Mouse (Mus musculus): ENCODE data around the gene Cpm.
"Not testable (repeated sequence)": the region's sequence is repeated elsewhere in the genome, so short reads cannot be mapped to it uniquely, and the experiment has no call there.

GRCm38 (mm10) chr10:117715654-117716053, 86.4 kb downstream of the Cpm start:
- not testable (repeated sequence) for TF ChIP-seq CTCF, POLR2A (IDR thresholded peaks at IDR 0.05; ENCODE audit: extremely low read depth, insufficient read depth, low read length)
